Mouse (Mus musculus) leukemia stem cell, adult 10-12 weeks (primary cell): ENCODE results near the gene Igsf23. TPM values are rescaled to one million over a fixed set of nuclear protein-coding genes. Genes with fewer than 3 reads are reported as not detected.

Experiments
- polyA plus RNA-seq: library from polyadenylated mRNA; stranded (reverse); fragments of >175 nt; gene quantifications from 2 replicates; pipeline ENCODE4 v1.2.3, GENCODE M21; 2012; ENCODE audit warnings: low replicate concordance

Gene Igsf23
- polyA plus RNA-seq, result 0.20 TPM in 1 of 2 replicates, not detected in the other

GRCm38 (mm10) chr7:19950589-19950988, at the start of gene Igsf23:
Gene Igsf23 (minus strand): TSS chr7:19950756.

GRCm38 (mm10) chr7:19991165-19991564, 40.6 kb upstream of the Igsf23 start, which contains the start of gene Nlrp9b:
Gene Nlrp9b (plus strand): TSS chr7:19991465.

GRCm38 (mm10) chr7:19964985-19965579, 14.5 kb upstream of the Igsf23 start, which contains the start of gene Ceacam20:
Gene Ceacam20 (plus strand): TSS chr7:19965412.

GRCm38 (mm10) chr7:19920506-19921261, 29.9 kb downstream of the Igsf23 start, which contains the start of gene Pvr:
Gene Pvr (minus strand): TSS chr7:19921160.

GRCm38 (mm10) chr7:19887849-19888248, 62.7 kb downstream of the Igsf23 start, which contains the start of gene Ceacam19:
Gene Ceacam19 (minus strand): TSS chr7:19887965.

Other genes with a start within 250 kb of the Igsf23 start
- gene Tomm40, start 235.3 kb downstream of the Igsf23 start, polyA plus RNA-seq, result 213 and 277 TPM in 2 replicates
- gene Nectin2, start 200.3 kb downstream of the Igsf23 start, polyA plus RNA-seq, result 4.9 and 6.0 TPM in 2 replicates
- gene Bcam, start 179.7 kb downstream of the Igsf23 start, polyA plus RNA-seq, result 6.0 and 6.9 TPM in 2 replicates
- 0.51 TPM in 1 of 2 replicates, not detected in the other for gene Cblc, start 153.9 kb downstream of the Igsf23 start, polyA plus RNA-seq
- gene Bcl3, start 128.0 kb downstream of the Igsf23 start, polyA plus RNA-seq, result 67.9 and 83.4 TPM in 2 replicates
- not detected in 2 replicates for gene Gm19345, start 98.8 kb downstream of the Igsf23 start, polyA plus RNA-seq
- 3.5 and 10.5 TPM in 2 replicates for gene Ceacam16, start 89.5 kb downstream of the Igsf23 start, polyA plus RNA-seq
- not detected in 2 replicates for gene Ceacam19, start 62.8 kb downstream of the Igsf23 start, polyA plus RNA-seq
- gene Pvr, start 29.6 kb downstream of the Igsf23 start, polyA plus RNA-seq, result 0.60 and 0.87 TPM in 2 replicates
- not detected in 2 replicates for gene Ceacam20, start 14.7 kb upstream of the Igsf23 start, polyA plus RNA-seq
- gene Nlrp9b, start 40.7 kb upstream of the Igsf23 start, polyA plus RNA-seq, result not detected in 2 replicates
- gene Vmn1r91, start 148.9 kb upstream of the Igsf23 start, polyA plus RNA-seq, result not detected in 2 replicates
- not detected in 2 replicates for gene Gm16442, start 171.8 kb upstream of the Igsf23 start, polyA plus RNA-seq
- not detected in 2 replicates for gene Vmn1r93, start 188.3 kb upstream of the Igsf23 start, polyA plus RNA-seq
- gene Vmn1r94, start 217.6 kb upstream of the Igsf23 start, polyA plus RNA-seq, result not detected in 2 replicates
- gene Vmn1r95, start 243.0 kb upstream of the Igsf23 start, polyA plus RNA-seq, result not detected in 2 replicates